Mouse (Mus musculus) layer of hippocampus, adult 9-11 months (tissue): ENCODE measurements around the gene Rps10.
"Not testable (repeated sequence)": the region's sequence is repeated elsewhere in the genome, so short reads cannot be mapped to it uniquely, and the experiment has no call there.

Source experiments
- DNase-seq: peaks from one replicate; pipeline ENCODE4 v3.0.0; 2022

The Rps10 gene

DNA sequence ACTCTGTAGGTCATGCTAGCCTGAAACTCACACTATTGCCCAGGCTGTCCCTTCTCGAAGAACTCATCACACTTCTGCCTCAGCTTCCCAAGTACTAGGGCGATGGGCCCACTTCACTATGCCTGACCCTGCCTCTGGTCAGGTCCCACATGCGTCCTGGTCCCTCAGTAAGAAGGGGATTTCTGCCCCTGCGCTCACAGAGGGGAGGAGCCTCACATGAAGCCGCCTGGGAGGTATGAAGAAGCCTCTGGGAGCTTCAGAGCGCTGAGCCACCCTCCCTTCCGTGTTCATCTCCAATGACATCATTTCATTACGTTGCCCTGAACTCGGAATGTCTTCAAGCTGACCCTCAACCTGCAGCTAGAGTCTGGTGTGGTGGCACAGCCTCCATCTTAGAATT is 7.3 kb upstream of the Rps10 start:
- no peak for DNase-seq

DNA sequence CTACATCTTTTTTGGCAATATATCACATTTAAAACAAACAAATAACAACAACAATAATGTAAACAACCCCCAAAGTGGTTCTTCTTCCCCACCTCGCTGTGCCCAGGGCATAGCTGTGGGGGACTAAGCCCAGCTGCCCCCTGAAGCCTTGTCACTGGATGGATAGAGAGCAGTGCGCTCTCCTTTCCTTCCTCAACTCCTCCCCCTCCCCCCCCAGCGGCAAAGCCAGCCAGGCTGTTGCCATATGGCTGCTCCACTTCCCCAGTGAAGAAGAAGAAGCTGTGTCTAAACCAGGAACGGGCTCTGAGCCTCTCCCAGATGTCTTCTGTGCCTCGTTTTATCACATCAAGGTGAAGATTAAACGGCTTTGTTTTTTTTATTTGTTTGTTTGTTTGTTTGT is 6.6 kb upstream of the Rps10 start:
- DNase-seq: peak; percentile 58

DNA sequence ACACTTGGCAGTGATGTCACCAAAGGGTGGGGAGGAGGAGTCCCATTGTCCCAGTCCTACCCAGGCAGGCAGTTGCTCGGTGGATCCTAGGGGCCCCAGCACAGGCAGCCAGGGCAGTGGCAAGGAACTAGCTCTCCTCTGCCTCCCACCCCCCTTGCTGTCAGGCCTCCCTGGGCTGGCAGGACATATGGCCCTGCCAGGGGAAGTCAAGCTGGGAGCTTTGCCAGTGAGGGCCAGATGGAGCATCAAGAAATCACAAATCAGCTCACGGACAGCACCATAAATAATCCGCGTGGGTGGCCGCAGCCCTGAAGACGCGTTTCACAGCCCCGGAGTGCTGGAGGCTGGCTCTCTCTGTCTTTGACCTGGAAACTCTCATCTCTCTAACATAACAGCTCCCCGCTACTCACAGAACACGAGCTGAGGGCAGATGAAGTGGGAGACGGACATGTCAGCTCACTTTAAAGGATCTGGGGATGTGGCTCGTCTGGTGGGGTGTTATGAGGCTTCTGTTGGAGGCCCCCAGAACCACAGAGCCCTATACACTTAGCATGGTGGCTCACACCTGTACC is 6.1 kb upstream of the Rps10 start:
- DNase-seq: peak; percentile 94

DNA sequence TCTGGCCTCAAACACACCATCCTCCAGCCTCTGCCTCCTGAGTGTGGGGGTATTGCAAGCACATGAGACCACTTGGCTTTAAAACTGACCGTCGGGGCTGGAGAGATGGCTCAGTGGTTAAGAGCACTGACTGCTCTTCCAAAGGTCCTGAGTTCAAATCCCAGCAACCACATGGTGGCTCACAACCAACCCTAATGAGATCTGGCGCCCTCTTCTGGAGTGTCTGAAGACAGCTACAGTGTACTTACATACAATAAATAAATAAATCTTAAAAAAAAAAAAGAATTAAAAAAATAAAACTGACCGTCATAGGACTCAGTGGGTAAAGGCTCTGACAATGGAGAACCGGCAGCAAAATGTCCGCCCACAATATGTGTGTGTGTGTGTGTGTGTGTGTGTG is 3.4 kb upstream of the Rps10 start:
- DNase-seq: not testable (repeated sequence)

DNA sequence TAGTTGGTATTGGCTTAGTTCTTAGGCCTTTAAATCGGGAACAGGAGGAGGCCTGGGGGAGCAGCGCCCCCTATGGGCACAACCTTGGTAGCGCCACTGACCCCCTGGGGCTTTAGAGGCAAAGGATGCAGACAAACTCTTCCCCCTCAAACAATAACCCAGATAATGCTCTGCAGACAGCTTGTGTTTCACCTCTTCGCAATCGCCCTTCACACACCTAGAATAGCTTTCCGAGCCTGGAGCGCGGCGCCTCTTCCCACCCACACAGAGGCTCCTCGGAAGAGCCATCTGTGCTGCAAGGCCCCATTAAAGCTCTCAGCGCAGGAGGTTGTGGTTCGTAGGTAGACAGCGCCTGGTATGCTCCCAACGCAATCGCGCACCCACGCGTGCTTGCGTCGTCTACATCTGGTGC is 2.5 kb upstream of the Rps10 start:
- peak; percentile 89 for DNase-seq

DNA sequence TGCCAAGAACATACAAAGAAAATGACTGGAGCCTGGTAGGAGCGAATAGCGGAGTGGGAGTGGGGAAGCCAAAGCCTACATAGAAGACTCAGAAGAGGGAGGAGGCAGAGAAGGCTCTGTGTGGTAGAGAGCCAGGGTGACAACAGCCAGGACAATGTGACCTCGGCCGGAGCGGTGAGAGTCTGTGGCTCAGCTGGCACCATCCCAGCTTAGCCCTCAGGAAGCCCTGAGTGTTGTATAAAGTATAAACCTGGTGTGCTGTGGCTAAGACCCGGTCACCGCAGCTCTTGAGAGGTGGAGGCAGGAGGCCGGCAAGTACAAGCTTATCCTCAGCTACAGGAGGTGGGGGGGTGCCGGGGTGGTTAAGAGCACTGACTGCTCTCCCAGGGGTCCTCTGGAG is 864 bp upstream of the Rps10 start:
- no peak for DNase-seq

DNA sequence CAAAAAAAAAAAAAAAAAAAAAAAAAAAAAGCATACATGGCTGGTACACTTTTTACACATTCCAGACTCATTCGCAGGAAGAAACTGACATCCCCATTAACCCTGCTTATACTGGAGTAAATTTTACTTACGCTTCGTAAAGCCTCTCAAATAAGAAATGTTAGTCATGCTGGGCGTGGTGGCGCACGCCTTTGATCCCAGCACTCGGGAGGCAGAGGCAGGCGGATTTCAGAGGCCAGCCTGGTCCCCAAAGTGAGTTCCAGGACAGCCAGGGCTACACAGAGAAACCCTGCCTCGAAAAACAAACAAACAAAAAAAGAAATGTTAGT is 930 bp downstream of the Rps10 start:
- DNase-seq: not testable (repeated sequence)

DNA sequence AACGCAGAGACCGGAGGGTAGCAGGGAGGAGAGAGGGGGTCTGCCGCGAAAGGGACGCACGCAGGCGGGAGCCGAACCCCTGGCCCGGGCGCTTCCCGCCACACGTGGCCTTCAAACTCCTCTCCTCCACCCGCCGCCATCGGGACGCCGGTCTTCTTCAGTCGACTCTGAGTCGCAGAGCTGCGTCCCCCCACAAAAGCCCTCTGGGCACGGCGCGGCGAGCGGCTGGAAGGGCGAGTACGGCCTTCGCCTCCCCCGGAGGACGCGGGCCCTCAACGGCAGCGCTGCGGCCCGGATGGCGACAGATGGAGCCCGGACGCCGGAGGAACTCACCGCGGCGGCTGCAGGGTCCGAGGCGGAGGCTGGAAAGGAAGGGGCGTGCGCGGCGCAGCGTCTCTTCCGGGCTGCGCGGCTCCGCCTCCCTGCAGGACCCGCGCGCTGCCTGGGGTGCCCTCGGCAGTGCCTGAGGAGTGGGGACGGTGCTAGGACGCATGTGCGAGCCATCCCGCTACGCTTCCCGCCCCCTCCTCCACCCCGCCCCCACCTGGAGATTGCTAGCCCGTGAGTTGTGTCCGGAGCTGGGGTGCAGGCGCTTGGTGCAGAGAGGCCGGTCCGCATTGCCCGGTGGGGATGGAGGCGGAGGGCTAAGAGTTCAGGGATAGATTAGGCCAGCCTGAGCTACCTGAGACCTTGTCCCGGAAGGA is 1.4 kb downstream of the Rps10 start, which contains the start of gene RPS10-NUDT3:
Gene RPS10-NUDT3, minus strand, starts transcription at position 352 of the 704 bp plus-strand sequence.
- peak; percentile 92 for DNase-seq

DNA sequence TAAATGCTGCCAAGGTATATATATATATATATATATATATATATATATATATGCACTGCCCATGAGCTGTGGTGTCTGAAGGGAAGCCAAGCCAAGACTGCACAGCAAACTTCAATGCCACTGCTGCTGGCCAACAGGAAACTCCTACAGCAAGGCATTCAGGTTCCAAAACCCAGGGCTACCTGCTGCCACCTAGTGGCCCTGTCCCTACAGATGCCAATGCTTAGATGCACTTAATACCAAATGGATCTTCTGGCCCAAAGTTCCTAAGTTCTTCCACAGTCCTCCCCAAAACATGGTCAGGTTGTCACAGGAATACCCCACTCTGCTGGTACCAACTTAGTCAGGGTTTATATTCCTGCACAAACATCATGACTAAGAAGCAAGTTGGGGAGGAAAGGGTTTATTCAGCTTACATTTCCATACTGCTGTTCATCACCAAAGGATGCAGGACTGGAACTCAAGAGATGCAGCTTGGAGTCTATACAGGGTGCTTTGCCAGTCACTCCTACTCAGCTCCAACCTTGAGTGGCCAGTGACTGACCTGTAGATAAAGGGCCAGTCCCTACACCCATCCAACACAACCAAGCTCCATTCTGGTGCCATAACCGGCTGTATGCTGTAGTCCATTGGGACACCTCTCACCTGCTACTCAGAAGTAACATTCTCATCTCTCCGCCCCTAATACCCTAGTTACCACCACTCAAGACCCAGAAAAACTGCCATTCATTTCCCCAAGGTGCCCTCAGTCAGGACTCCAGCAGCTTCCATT is 7.0 kb downstream of the Rps10 start:
- DNase-seq: peak; percentile 83

DNA sequence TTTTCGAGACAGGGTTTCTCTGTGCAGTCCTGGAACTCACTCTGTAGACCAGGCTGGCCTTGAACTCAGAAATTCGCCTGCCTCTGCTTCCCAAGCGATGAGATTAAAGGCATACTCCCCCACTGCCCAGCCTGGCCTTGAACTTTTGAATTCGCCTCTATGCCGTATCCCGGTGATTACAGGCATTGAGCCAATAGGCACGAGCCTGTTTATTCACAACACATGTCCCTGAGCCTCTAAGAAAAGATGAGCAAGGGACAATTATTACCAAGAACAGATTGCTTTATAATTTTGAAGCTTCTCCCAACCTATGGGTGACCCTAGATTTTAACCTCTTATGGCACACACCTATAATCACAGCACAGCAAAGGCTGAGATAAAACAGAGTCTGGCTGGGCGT is 8.1 kb downstream of the Rps10 start:
- DNase-seq: no peak

DNA sequence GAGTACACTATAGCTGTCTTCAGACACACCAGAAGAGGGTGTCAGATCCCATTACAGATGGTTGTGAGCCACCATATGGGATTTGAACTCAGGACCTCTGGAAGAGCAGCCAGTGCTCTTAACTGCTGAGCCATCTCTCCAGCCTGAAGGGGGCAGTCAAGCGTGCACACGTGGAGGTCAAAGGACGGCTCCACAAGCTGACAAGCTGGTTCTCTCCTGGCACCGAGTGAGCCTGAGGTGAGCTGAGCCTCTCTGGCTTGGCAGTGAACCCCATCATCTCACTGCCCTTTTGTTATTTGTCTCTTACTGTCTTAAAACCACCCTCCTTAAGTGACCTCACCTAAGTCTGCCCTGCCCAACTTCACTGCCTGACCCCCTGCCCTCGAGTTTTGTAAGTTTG is 9.0 kb downstream of the Rps10 start:
- no peak for DNase-seq

DNA sequence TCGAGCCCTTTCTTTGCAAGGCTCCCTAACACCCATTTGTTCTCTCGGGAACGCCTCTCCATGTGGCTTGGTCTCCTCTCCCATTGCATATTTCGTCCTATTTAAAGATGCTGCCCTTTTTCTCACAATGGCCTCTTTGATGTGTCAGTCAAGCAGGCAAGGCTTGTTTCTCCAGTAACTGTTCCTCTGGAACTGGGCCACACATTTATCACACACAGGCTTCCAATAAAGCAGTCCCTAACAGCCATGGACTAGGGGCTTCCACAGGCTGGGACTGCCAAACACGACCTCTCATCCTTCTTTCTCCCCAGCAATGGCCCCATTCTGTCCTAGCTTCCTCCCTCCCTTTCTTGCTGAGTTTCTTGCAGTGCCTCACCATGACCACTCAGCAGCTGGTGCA is 9.8 kb downstream of the Rps10 start:
- DNase-seq: peak; percentile 73

DNA sequence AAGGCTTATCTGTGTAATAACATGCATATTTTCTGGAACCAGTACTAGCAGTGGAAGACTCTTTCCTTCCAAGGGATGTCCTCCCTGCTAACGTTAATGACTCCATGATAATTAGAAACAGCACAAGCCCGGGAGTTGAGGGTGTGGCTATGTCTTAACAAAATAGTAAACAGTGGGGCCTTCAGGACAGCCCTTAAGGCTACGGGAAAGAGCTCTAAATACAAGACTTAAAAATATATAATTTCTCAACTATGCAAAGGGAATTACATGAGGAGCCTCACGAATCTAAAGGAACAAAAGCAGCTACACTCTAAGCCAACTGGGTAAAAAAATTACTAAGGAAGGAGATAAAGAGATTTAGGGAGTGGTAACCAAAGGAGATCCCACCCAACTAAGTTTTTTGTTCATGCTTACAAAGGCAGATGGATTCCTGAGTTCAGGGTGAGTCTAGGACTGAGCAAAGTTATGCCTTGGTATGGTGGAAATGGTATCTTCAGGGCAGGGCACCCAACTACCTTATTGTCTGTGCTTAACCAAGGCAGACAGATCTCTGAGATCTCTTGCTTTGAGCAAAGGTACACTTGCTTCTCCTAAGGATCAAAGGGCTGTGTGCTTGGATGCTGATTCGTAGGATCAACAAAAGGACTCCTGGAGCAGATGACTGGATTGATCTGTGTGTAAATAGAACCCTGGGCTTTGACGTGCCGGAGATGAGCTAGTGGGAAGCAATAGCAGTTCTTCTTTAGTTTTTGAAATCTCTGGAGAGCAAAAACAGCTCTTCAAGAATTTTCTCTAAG is 10.8 kb downstream of the Rps10 start:
- DNase-seq: no peak

DNA sequence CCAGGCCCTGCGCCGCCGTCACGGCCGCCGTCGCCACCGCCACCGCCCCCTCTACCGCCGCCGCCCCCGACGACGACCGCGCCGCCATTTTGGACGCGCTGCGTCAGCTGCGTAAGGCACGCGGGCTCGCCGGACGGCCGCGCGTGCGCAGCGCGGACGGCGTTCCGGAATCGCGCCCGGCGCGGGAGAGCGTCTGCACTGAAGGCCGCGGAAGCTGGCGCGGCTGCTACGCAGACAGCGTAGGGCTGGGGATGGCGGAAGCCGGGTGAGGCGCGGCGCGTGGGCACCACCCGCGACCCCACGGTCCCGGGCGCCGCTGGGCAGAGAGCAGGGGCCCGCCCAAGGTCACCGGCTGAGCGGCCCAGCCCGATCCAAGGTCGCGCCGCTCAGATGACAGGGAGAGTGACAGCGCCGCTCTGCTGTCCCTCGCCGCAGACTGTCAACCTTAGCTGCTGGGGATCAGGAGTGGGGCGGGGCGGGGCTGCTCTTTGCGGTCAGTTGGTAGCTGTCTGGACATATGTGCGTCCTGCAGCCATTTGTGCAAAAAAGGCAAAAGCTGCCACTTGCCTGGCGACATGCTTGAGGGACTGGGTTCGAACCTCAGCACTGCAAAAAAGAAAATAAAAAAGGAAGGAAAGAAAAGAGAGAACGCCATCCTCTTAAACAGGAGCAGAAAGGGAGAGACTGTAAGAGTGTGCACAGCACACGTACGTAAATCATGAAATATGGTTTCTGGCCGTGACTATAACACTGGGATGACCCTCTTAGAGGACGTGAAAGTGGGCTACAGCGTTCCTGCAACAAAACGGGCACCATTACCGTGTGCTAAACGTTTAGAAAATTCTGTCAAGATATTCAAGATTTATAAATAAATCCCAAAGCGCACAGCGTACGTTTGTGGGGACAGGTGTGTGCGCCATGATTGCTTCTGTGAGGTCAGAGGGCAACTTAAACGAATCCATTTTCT is 12.8 kb downstream of the Rps10 start, which contains the start of gene Nudt3:
Gene Nudt3, minus strand, starts transcription at position 136 of the 967 bp plus-strand sequence.
- DNase-seq: peak; percentile 87

DNA sequence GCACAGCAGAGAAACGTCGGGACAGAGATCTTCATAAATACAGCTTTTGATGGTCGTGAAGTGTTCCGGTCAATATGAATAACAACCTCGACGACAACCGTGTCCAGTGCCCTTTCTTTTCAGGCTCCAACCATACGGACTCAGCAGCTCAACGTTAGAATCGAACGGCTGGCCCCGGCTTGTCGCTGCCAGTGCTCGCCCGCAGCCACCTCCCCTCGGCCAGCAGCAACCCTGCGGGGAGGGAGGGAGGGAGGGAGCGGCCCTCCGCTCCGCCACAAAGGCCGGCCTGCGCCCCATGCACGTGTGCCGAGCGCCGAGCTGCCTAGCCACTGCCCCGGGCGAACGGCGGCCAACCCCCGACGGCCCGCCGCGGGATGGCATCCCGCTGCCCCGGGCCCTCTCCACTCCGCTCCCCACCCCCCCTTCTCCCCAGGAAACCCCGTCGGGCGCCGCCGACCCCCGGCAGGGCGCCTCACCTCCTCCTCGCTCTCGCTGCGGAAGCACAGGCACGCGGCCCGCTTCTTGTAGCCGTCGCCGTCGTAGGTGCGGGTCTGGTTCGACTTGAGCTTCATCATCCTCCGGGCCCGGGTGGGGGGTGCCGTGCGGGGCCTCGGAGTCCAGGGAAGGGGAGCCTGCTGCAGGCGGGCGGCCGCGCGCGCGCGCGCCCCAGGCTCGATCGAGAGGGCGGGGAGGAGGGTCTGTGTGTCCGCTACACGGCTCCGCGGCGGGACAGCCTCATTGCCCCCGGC is 13.7 kb downstream of the Rps10 start:
- no peak for DNase-seq

DNA sequence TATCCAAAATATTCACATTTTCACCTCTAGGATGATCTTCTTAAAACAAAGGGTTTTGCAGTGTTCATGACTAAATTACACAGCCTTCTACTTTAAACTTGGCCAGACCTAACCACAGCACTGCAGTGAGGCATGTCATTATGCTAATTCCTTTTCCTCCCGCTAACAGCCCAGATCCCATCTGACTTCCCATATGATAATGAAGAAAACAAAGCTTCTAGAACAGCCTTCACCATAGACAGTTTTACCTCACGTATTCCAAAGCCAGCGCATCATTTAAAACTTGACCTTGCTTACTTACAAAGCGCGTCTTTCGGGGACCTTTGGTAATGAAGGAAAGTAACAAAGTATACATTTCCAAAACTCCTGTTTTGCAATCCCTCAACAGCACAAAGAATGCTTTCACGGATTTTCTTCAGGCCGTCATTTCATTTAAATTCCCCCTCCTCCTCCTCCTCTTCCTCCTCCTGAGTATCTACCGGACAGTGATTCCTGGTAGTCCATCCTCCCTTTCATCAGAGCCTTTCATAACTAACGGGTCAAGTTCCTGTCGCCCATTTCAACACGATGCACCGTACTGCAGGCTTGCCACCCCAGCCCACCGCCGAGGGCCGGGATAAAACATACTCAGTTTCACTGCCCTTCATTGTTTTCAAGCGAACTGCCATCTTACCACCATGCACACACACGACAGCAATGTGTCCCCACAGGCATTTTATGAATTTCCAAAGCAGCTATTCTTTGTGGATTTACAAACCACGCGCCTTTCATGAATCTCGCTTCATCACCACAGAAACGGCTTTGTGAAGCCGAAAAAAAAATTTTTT is 14.6 kb downstream of the Rps10 start:
- no peak for DNase-seq

DNA sequence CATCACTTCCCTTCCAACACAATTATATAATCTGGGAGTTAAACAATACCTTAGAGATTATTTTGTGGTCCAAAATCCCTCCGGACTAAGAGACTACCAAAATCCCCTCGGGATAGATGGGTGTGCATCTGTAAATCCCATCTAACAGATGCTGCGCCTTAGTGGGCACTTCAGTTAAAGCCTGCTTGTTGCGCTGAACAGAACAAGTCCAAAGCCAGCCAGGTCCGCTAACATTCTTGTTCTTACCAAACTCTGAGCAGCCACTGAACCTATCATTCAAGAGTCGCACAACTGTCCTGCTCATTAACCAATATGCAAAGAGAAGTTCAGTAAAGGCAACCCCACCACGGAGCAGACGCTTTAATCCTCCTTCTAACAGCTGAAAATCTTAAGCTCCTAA is 15.3 kb downstream of the Rps10 start:
- no peak for DNase-seq

DNA sequence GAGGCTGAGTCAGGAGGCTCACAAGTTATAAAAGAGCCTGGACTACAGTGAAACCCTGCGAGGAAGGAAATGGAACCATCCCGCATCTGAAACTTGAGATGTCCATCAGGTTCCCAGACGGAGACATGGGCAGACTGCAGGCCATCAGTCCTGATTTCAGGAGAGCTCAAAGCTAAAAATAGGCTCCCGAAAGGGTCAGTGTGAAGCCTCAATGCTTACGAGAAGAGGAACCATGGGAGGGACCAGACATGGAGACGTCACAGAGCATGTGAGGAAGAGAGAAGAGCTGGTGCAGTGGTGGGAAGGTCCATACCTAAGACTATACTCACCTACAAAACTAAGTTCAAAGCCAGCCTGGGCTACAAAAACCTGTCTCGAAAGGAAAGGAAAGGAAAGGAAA is 21.1 kb downstream of the Rps10 start:
- DNase-seq: no peak

DNA sequence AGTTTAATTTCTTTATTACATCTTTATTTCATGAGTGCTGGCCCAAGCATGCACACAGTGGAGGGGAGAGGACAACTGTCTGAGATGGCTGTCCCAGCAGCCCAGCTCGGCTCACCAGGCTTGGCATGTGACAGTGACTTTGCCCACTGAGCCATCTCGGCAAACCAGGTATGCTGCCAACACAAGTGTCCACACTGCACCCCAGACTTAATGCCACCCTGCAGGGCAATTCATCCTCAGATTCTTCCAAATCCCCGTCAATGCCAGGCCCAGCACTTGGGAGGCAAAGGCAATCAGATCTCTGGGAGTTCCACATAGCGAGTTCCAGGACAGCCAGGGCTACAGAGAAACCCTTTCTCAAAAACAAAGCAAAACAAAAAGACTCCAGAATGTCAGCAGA is 23.5 kb downstream of the Rps10 start:
- DNase-seq: no peak

DNA sequence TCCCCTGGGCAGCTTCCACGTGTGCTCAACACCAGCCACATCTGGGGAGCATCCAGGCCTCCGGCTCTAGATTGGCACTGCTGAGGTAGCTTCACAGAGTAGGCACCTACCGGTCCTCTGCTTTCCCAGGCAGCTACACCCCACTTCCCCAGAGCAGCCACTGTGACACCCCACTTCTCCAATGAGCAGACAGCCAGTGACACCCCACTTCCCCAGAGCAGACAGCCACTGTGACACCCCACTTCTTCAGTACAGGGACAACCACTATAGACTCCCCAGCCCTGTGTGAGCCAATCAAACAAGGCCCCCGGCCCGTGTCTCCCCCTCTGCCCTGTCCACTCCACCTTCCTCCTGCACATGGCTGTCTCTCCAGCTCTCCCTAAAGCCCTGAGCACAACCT is 24.5 kb downstream of the Rps10 start:
- no peak for DNase-seq

DNA sequence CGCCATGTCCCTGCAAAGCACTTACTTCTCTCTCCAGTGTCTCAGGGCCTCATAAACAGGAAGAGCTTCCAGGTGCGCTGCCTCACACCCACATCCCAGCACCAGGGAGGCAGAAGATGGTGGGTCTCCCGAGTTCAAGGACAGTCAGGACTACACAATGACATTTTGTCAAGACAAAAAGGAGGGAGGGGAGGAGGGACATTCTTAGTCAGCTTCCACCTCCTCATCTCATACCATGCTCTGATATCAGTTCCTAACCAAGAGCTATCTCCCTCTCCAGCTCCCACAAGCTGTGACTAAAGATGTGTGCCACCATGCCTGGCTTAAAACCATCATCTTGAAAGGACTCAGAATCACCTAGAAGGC is 25.0 kb downstream of the Rps10 start:
- DNase-seq: no peak
